8 mouse cellular contexts compared by ENCODE assay signal in the genomic region with DNA sequence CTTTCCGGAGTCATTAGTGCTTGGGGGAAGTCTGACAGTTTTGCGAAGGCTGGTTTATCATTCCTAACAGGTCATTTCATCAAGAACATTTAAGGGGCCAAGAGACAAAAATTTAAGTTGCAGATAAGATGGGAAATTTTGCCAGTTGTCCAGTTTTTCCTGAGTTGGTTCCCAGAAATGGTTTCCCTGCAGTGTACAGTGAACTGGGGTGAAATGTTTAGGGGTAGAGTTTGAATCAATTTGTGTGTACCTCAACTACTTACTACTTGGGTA. TPM values are rescaled to one million over a fixed set of nuclear protein-coding genes. Genes with fewer than 3 reads are reported as not detected.
DNase-seq lines count a peak whose midpoint lies in the region; ATAC-seq and TF ChIP-seq lines count a peak whose summit lies in the region.

No protein-coding gene starts in this region.

- peak overlapping the region; percentile 69 for H3K4me2 ChIP-seq in embryonic facial prominence, embryonic 12.5 days (replicated peaks)
- peak overlapping the region; percentile 61 for H3K4me2 ChIP-seq in intestine, embryonic 16.5 days (ENCODE audit: low read depth, low read length)
- peak overlapping the region; percentile 87 for H3K4me2 ChIP-seq in neural tube, embryonic 13.5 days

- H3K27me3 ChIP-seq in liver, adult 2 months (ENCODE audit: control insufficient read depth, insufficient read depth, low read length) = no peaks in the 10 kb centered on the region
- no peaks in the 10 kb centered on the region for H3K27me3 ChIP-seq in embryonic facial prominence, embryonic 12.5 days
- no peaks in the 10 kb centered on the region for H3K27me3 ChIP-seq in intestine, embryonic 16.5 days (replicated peaks; ENCODE audit: control insufficient read depth, insufficient read depth, low read length)
- H3K27me3 ChIP-seq in neural tube, embryonic 13.5 days = no peaks in the 10 kb centered on the region

- 0% methylated on average over 2 of the region's 2 CpGs for WGBS in liver, adult 2 months
- 0% methylated on average over 2 of the region's 2 CpGs for WGBS in embryonic facial prominence, embryonic 12.5 days
- 0% methylated on average over 2 of the region's 2 CpGs for WGBS in intestine, embryonic 16.5 days
- WGBS in neural tube, embryonic 13.5 days = 0% methylated on average over 2 of the region's 2 CpGs

- peak; percentile 24 for DNase-seq in liver, adult 2 months (ENCODE audit: extremely low read depth, low read depth, low spot score)
- no peak for DNase-seq in liver
- no peak for DNase-seq in spleen, postnatal 36 days (ENCODE audit: low spot score in 2 of 2)
- DNase-seq in thymus, postnatal 4 days = no peak

- H3K79me2 ChIP-seq in liver, adult 2 months (ENCODE audit: control insufficient read depth, insufficient read depth, low read length) = no peaks in the 10 kb centered on the region; the same call in 1 of the 2 replicates

- peak overlapping the region; percentile 72 for H3K4me3 ChIP-seq in liver, adult 2 months (ENCODE audit: insufficient read depth, low read depth, low read length)
- peak overlapping the region; percentile 97 for H3K4me3 ChIP-seq in embryonic facial prominence, embryonic 12.5 days
- peak overlapping the region; percentile 97 for H3K4me3 ChIP-seq in intestine, embryonic 16.5 days (ENCODE audit: low read length)
- peak overlapping the region; percentile 91 for H3K4me3 ChIP-seq in neural tube, embryonic 13.5 days

- no peak for ATAC-seq in embryonic facial prominence, embryonic 12.5 days (ENCODE audit: insufficient number of reproducible peaks, insufficient read depth, low FRiP score, low TSS enrichment)
- no peak for ATAC-seq in intestine, embryonic 16.5 days
- ATAC-seq in neural tube, embryonic 13.5 days (ENCODE audit: low read depth) = no peak
- no peak for ATAC-seq in granulocyte monocyte progenitor cell, adult 5-6 weeks (replicated peaks; ENCODE audit: poor library complexity, severe bottlenecking)

- peaks cover 3% of the 10 kb centered on the region; the same call in 1 of the 2 replicates for H3K36me3 ChIP-seq in liver, adult 2 months (ENCODE audit: control insufficient read depth, insufficient read depth, low read length)
- peaks cover 2% of the 10 kb centered on the region; the same call in 1 of the 2 replicates for H3K36me3 ChIP-seq in embryonic facial prominence, embryonic 12.5 days
- H3K36me3 ChIP-seq in intestine, embryonic 16.5 days (ENCODE audit: control insufficient read depth, insufficient read depth, low read length) = no peaks in the 10 kb centered on the region
- no peaks in the 10 kb centered on the region for H3K36me3 ChIP-seq in neural tube, embryonic 13.5 days

- H3K9ac ChIP-seq in liver, adult 2 months (ENCODE audit: low read depth, low read length) = peak overlapping the region; percentile 77; the same call in 1 of the 2 replicates
- H3K9ac ChIP-seq in embryonic facial prominence, embryonic 12.5 days = peak overlapping the region; percentile 94
- peak overlapping the region; percentile 98 for H3K9ac ChIP-seq in intestine, embryonic 16.5 days (ENCODE audit: low read depth, low read length)
- peak overlapping the region; percentile 89 for H3K9ac ChIP-seq in neural tube, embryonic 13.5 days

- TF ChIP-seq CTCF in liver, adult 2 months (IDR thresholded peaks at IDR 0.05; ENCODE audit: low read depth, low read length) = no peak

- H3K9me3 ChIP-seq in embryonic facial prominence, embryonic 12.5 days = no peaks in the 10 kb centered on the region
- H3K9me3 ChIP-seq in intestine, embryonic 16.5 days (ENCODE audit: control insufficient read depth, low read length) = no peaks in the 10 kb centered on the region
- no peaks in the 10 kb centered on the region for H3K9me3 ChIP-seq in neural tube, embryonic 13.5 days

- H3K27ac ChIP-seq in liver, adult 2 months (replicated peaks; ENCODE audit: insufficient read depth, low read depth, low read length) = peak overlapping the region; percentile 89
- H3K27ac ChIP-seq in embryonic facial prominence, embryonic 12.5 days = peak overlapping the region; percentile 100
- H3K27ac ChIP-seq in intestine, embryonic 16.5 days (ENCODE audit: low read length) = peak overlapping the region; percentile 100
- H3K27ac ChIP-seq in neural tube, embryonic 13.5 days (replicated peaks) = no peak overlapping the region

- peaks cover 9% of the 10 kb centered on the region for H3K4me1 ChIP-seq in liver, adult 2 months (ENCODE audit: control insufficient read depth, insufficient read depth, low read length)
- H3K4me1 ChIP-seq in embryonic facial prominence, embryonic 12.5 days = peaks cover 9% of the 10 kb centered on the region
- peaks cover 9% of the 10 kb centered on the region for H3K4me1 ChIP-seq in intestine, embryonic 16.5 days (ENCODE audit: control insufficient read depth, insufficient read depth, low read length)
- H3K4me1 ChIP-seq in neural tube, embryonic 13.5 days (replicated peaks) = peaks cover 27% of the 10 kb centered on the region

- no peak for TF ChIP-seq POLR2A in liver, adult 2 months (IDR thresholded peaks at IDR 0.05; ENCODE audit: extremely low read depth, insufficient read depth, low read length)

RNA-seq across cellular contexts. Expression of gene Usp1, which starts 1.2 kb away (rescaled TPM):
- 13.4 and 13.9 TPM in 2 replicates for total RNA-seq in liver, adult 2 months (2014; rRNA removed)
- polyA plus RNA-seq in liver, adult 2 months (2012; rRNA removed) = 24.9 and 27.2 TPM in 2 replicates
- 117 and 138 TPM in 2 replicates for polyA plus RNA-seq in embryonic facial prominence, embryonic 12.5 days (2016; fragmentation: Nextera tagmentation; extraction: Ambion mirVana)
- polyA plus RNA-seq in intestine, embryonic 16.5 days (2015; fragmentation: Nextera tagmentation; extraction: Ambion mirVana) = 50.4 and 51.2 TPM in 2 replicates
- 27.5 and 33.4 TPM in 2 replicates for polyA plus RNA-seq in neural tube, embryonic 13.5 days (2015; fragmentation: Nextera tagmentation; extraction: Ambion mirVana)
- 129 and 141 TPM in 2 replicates for total RNA-seq in granulocyte monocyte progenitor cell, adult 5-6 weeks (2014; fragmentation: Nextera tagmentation)
- 185 and 195 TPM in 2 replicates for total RNA-seq in granulocyte monocyte progenitor cell, adult 5-6 weeks (2017)
